Mouse (Mus musculus) layer of hippocampus, adult 2 months (tissue): Measurements from ENCODE around the gene Rapgef1. TPM values are rescaled to one million over a fixed set of nuclear protein-coding genes. Genes with fewer than 3 reads are reported as not detected.
A peak's percentile ranks its signal among the peaks of the same experiment; 100 is the strongest.

Source experiments
- DNase-seq, 2 experiments: peaks; one replicate each; pipeline ENCODE4 v3.0.0; 2022; ENCODE audit warnings: low spot score in 2 of 2
- H3K27ac ChIP-seq: fragments of 200-600 bp; 2 replicates; pipeline ENCODE4 v1.8.1; 2022
- H3K4me3 ChIP-seq: fragments of 200-600 bp; 2 replicates; pipeline ENCODE4 v1.8.1; 2022; ENCODE audit warnings: mild to moderate bottlenecking
- CTCF ChIP-seq: fragments of 200-600 bp; conservative IDR thresholded peaks from 2 replicates; pipeline ENCODE4 v1.8.1; 2022; ENCODE audit warnings: antibody characterized with exemption, mild to moderate bottlenecking, moderate library complexity
- total RNA-seq, 2 experiments: library from RNA; stranded (reverse); gene quantifications; 2 replicates each; pipeline ENCODE4 v1.2.3; 2021

Rapgef1 gene
- total RNA-seq, 2 experiments from 2014 or later: 91.3 to 94.9 TPM

DNA sequence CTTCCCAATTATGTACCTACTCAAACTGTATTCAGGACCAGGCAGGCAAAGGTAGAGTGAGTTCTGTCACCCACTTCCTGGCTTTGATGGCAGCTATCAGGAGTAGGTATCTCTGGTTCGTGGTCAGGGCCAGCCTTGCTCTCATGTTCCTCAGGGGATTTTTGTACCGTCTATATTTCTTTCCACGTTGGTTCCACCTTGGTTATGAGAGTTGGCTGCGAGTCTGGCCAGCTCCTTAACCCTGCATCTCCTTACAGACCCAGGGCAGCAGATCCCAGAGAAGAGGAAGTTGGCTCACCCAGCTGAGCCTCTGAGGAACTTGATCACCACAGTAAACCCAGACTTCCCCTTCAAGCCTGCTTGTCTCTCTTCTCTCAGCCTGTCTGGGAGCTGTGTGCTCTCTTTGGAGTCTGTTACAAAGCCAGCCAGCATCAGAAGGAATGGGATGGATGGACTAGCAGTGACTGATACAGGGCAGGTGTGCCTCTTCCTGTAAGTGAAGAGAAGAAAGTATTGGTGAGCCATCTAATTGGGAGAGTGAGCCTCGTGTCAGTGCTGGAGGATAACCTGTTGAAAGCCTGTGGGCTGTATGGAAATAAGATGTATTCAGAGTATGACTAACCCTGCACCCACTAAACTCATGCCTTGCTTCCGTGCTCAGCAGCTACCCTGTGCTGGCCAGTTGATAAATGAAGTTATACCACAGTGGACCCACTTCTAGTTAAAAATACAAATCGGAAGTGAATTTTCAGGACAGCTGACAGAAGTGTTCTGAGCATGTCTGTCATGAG, 53.4 kb downstream of the Rapgef1 start:
- Histone ChIP-seq H3K4me3 (no peak overlapping the region), H3K27ac (peak overlapping the region; percentile 43)
- DNase-seq: no peak
- no peak for TF ChIP-seq CTCF

DNA sequence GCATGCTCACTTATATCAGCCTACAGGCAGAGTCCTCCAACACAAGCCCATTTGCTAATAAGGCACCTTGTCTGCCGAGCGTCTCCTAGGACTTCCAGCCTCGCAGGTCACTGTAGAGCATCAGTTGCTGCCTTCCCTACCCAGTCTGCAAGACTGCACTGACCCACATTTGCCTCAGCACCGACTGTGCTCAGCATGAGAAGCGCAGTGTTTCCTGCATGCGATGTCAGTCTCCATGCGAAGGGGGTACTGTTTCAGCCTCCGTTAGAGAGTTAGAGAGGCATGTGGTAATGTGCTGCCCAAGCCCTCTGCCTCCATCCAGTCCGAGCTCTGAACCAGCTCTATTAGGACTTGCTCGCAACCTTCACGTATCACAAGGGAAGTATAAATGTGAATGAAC, 54.6 kb downstream of the Rapgef1 start:
- no peak for DNase-seq
- Histone ChIP-seq H3K4me3 (no peak overlapping the region), H3K27ac (peak overlapping the region; percentile 37)
- TF ChIP-seq CTCF: no peak

DNA sequence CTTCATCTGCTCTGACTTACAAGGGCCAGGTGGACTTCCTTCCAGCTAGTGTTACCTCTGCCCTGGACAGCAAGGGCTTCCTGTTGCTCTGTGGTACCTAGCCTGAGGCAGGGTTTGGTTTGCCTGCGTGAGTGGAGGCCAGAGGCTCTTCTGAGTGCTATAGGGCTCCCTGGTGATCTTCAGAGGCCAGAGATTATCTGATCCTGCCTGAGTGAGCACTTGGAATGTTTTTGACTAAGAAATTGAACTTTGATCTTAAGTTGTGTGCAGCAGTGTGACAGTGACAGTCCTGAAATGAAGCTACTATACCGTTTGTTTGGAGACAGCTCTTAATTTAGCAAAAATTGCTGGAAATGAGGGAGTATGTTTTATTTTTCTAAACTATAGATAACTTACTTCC, 55.0 kb downstream of the Rapgef1 start:
- DNase-seq: no peak
- peak overlapping the region; percentile 37 for H3K27ac ChIP-seq
- TF ChIP-seq CTCF: no peak
- no peak overlapping the region for H3K4me3 ChIP-seq

DNA sequence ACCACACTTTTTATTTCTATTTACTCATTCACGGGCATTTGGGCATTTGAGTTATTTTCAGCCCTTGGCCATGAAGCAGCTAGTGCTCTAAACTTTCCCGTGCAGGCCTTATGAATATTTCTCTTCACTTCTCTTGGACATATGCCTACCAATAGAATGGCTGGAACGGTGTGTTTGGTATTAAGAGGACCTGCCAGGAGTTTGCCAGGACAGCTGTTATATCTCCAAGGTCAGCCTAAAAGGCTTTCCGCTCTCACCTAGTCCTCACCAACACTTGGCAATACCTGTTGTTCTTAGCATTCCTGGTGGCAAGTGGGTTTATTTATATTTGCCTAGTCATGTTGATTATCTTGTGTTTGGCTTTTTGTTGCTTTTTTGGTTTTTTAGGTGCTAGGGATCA, 56.3 kb downstream of the Rapgef1 start:
- no peak overlapping the region for H3K27ac ChIP-seq
- TF ChIP-seq CTCF: no peak
- H3K4me3 ChIP-seq: no peak overlapping the region
- no peak for DNase-seq

DNA sequence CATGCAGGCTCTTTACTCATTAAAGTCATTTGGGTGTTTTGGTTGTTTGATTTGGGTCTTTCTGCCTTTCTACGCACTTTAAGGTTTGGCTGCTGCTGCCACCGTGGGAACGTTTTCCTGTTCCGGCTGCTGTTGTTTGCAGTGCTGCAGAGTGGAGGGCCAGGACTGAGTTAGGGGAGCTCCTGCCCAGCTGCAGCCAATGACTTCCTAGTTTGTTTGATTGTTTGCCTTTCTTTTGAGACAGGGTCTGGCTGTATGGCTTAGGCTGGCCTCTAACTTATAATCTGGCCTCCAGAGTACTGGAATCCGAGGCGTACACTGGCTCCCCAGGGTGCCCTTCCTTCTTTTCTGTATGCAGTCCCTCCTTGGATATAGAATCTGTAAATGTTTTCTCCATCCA, 57.0 kb downstream of the Rapgef1 start:
- Histone ChIP-seq H3K4me3 (no peak overlapping the region), H3K27ac (no peak overlapping the region)
- TF ChIP-seq CTCF: no peak
- no peak for DNase-seq

DNA sequence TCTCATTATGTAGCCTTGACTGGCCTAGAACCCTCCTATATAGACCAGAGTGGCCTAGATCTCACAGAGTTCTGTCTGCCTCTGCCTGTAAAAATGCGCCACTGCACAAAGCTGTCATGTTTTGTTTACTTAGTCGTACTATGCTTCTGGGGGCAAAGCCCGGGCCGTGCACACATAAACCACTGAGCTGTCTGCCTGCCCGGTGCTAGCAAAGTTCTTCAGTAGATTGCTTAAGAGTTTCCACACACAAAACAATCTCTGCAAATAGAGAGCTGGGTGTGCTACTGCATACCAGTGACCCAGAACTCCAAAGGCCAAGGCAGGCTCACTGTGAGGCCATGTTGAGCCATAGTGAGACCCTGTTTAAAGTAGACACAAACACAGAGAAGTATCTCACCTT, 58.3 kb downstream of the Rapgef1 start:
- DNase-seq: no peak
- H3K27ac ChIP-seq: no peak overlapping the region
- no peak for TF ChIP-seq CTCF

DNA sequence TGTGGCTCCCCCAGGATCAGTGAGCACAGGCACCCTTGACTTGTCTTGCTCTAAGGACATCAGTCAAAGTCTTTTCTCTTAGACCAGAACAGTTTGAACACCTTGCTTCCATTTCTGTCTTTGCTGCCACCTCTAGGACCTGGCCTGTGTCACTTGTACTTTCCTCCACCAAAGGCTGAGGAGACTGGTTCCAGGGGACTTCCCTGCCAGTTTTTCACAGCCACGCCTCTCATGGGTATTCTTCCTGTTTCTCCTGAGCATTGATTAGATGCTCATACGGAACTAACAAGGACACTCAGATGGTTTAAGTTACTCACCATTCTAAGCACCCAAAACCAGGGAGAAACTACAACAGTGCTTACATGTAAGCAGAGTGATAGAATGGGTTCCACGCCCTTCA, 59.0 kb downstream of the Rapgef1 start:
- H3K4me3 ChIP-seq: no peak overlapping the region
- no peak for TF ChIP-seq CTCF
- H3K27ac ChIP-seq: no peak overlapping the region
- DNase-seq: no peak

More for the DNA sequence above, 58.3 kb downstream of the Rapgef1 start:
- H3K4me3 ChIP-seq: no peak overlapping the region

DNA sequence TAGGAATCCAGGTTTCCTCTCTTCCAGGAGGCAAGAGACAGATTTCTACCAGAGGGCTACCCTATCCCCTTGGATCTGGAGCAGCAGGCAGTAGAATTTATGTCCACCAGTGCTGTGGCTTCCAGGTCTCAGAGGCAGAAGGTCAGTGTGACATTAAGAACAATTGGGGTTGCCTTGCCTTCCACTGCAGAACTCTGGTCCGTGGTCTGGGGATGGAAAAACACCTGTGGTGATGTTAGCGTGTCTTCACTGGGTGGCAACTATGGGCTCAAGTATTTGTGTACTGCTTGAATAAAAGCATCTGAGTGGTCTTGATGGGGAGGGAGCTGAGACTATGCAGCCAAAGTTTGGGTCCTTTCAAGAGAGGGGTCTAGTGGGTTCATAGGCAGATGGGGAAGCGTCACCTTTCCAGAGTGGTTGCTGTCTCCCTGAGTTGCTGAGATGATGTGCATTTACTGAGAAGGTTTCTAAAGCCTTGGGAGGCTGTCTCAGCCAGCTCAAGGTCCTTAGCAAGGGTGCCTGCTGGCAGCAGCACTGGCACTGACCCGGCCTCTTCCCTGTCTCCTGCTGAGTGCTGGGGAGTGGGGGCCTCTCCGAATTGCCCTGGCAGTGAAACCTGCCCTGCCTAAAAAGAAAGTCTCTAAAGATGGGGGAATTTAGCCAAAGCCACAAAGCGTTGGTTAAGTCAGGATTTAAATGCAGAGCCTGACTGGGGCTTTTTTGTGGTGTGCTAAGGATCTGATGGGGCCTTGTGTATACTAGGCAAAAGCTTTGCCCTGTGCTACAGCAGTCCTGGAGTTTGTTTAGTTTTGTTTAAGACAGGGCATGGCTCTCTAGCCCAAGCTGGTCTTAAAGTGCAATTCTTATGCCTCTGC, 60.4 kb downstream of the Rapgef1 start:
- no peak for DNase-seq

DNA sequence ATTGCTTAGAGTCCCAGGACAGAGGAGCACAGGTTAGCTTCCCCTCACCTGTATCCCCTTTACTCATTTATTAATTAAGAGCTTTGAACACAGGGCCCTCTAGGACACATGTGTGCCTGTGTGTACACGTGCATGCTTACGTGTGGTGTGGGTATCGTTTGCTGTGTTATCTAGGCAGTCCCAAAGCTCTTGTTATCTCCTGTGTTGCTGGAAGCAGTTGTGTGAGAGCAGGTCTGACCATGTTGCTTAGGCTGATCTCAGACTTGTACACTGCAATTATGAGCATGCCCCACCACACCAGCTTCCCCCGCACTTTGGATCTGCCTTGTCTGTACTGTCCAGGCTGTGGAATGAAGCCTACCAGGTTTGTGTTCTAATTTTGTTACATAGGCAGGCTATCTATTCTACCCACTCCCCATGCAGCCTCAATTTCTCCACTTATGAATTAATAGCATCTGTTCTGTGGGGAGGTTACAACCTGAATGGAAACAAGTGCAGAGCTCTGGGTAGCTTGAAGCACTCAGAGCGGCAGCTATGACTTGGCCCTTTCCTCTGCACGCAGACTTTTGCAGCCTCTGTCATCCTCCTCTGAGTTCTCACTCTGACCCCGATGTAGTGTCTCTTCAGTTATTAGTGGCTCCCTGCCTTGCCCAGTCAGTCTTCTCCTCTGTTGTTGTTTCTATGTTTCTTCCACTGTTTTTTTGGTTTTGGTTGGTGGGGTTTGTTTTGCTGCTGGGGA, 63.9 kb downstream of the Rapgef1 start:
- Histone ChIP-seq H3K27ac (no peak overlapping the region), H3K4me3 (no peak overlapping the region)
- no peak for TF ChIP-seq CTCF
- no peak for DNase-seq

More for the DNA sequence above, 60.4 kb downstream of the Rapgef1 start:
- TF ChIP-seq CTCF: no peak
- H3K27ac ChIP-seq: no peak overlapping the region
- H3K4me3 ChIP-seq: no peak overlapping the region

DNA sequence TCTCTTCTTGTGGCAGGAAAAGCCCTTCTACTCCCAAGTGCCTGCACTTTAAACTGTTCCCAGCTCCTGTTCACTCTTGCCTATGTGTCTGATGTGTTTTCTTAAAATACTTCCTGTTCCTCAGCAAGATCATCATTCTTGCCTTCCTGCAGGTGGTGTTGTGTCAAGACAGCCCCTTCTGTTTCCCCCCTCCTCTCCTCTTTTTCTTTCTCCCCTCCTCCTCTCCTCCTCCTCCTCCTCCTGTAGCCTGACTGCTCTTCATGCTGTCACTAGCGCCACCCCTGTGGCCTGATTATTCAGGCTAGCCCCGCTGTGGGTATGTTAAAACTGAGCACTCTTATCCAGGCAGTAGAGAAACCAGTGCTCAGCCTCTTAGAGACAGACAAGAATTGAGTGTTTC, 65.0 kb downstream of the Rapgef1 start:
- 0 out of 2 replicates have a peak overlapping the region, but pooled peaks have one; percentile 23 for H3K27ac ChIP-seq
- H3K4me3 ChIP-seq: no peak overlapping the region
- DNase-seq: no peak
- no peak for TF ChIP-seq CTCF

DNA sequence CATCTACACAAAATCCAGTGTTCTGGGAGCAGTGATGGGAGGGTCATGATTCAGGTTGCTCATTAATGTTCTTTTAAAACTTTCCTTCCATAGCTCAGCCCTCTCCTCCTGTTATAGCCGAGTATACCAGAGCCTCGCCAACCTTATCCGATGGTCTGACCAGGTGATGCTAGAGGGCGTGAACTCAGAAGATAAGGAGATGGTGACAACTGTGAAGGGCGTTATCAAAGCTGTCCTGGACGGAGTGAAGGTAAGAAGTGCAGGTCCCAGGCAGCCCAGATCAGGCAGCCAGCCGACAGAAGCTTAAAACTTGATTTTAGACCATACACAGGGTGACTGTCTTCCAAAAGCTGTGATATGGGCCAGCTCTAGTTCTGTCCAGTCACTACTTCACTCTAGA, 69.5 kb downstream of the Rapgef1 start:
- Histone ChIP-seq H3K27ac (no peak overlapping the region), H3K4me3 (no peak overlapping the region)
- no peak for DNase-seq
- no peak for TF ChIP-seq CTCF

DNA sequence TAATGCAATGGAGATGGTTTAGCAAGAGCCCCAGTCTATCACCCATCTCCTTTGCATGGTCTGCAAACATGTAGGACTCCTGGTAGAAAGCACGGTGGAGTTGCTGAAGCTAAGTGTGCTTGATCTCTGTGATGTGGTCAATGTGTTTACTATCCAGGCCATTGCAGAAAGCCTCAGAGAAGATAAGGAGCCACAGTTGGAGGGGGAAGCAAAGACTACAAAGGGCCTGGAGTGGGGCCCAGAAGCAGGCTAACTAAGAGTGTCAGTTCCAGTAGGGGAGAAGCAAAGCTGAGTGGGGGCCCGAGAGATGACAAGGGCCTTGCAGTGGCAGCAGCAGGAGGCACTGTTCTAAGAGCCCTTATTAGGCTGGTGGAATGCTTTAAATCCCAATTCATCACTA, 70.0 kb downstream of the Rapgef1 start:
- Histone ChIP-seq H3K27ac (no peak overlapping the region), H3K4me3 (no peak overlapping the region)
- TF ChIP-seq CTCF: no peak
- no peak for DNase-seq

DNA sequence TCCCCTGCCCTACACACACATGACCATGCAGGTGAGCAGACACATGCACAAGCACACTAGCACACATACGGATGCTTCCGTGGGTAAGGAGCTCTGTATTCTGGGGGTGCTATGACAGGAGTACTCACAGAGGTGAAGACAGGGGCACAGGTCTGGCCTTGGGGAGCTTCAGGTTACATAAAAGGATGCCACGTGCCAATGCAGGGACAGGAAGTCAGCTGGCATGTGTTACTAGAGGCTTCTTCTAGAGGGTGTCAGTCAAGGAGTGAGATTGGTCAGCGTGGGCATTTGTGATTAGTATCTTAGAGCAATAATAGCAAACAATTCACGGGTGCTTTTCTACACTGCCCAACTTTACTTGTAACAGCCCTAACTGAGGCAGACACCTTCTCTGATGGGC, 71.5 kb downstream of the Rapgef1 start:
- Histone ChIP-seq H3K4me3 (no peak overlapping the region), H3K27ac (no peak overlapping the region)
- DNase-seq: no peak
- no peak for TF ChIP-seq CTCF
